ENCODE assay signal across 20 mouse cellular contexts in genomic region chr12:100336241-100336640, GRCm38 (mm10).
DNase-seq lines count a peak whose midpoint lies in the region; ATAC-seq lines count a peak whose summit lies in the region.
"Had no signal": no experiment of that assay in that cellular context is flagged by ENCODE, and none has a peak within 500 bp of the region (broad histone marks: within the 10 kb centered on the region; RNA-seq: fewer than 3 reads in every experiment).

No protein-coding gene starts in this region.

- no peaks in the 10 kb centered on the region for H3K9me3 ChIP-seq in heart, embryonic 13.5 days
- H3K9me3 ChIP-seq in midbrain, embryonic 15.5 days = no peaks in the 10 kb centered on the region
- no peaks in the 10 kb centered on the region for H3K9me3 ChIP-seq in midbrain, embryonic 14.5 days (ENCODE audit: control insufficient read depth, low read length)
- H3K9me3 ChIP-seq: embryonic facial prominence, embryonic 13.5 days; forebrain, embryonic 12.5 days; heart, embryonic 10.5 days; limb, embryonic 10.5 days; liver, embryonic 12.5 days; neural tube, embryonic 13.5 days had no signal

- peaks cover 7% of the 10 kb centered on the region for H3K4me1 ChIP-seq in heart, embryonic 13.5 days
- H3K4me1 ChIP-seq in midbrain, embryonic 15.5 days = peaks cover 15% of the 10 kb centered on the region
- peaks cover 14% of the 10 kb centered on the region for H3K4me1 ChIP-seq in midbrain, embryonic 14.5 days (ENCODE audit: control insufficient read depth, insufficient read depth, low read length)
- H3K4me1 ChIP-seq: heart, embryonic 10.5 days; limb, embryonic 10.5 days; liver, embryonic 12.5 days had no signal

- 45% methylated on average over 5 of the region's 5 CpGs for WGBS in heart, embryonic 13.5 days
- 60% methylated on average over 5 of the region's 5 CpGs for WGBS in midbrain, embryonic 15.5 days
- 72% methylated on average over 5 of the region's 5 CpGs for WGBS in midbrain, embryonic 14.5 days

- ATAC-seq in heart, embryonic 13.5 days (ENCODE audit: extremely low read depth, insufficient number of reproducible peaks, low FRiP score, low TSS enrichment) = no peak; the same call in 1 of the 2 replicates
- ATAC-seq in midbrain, embryonic 15.5 days (replicated peaks) = no peak
- no peak for ATAC-seq in midbrain, embryonic 14.5 days (ENCODE audit: low FRiP score, low TSS enrichment)
- peak; percentile 37; the same call in 1 of the 2 replicates for ATAC-seq in erythroid progenitor cell, adult 5-6 weeks (replicated peaks; ENCODE audit: low FRiP score, poor library complexity, severe bottlenecking)
- ATAC-seq: activated CD4-positive, CD25-positive, alpha-beta regulatory T cell, adult 4 months; liver, embryonic 12.5 days had no signal

- no peak for DNase-seq in heart, postnatal 14 days
- DNase-seq in midbrain, embryonic 14.5 days = no peak
- DNase-seq in brain, adult 2 months (ENCODE audit: low read depth, low spot score) = peak; percentile 77
- DNase-seq in layer of hippocampus, adult 11-12 months (ENCODE audit: low spot score) = no peak
- DNase-seq in cerebellum, postnatal 14 days = no peak
- DNase-seq: adrenal gland, postnatal 36 days; gastrocnemius, postnatal 10 days; kidney, adult 2 months; kidney, postnatal 25 days; layer of hippocampus, postnatal 36 days had no signal

- H3K4me2 ChIP-seq in heart, embryonic 13.5 days = no peak overlapping the region
- H3K4me2 ChIP-seq in midbrain, embryonic 15.5 days = no peak overlapping the region
- no peak overlapping the region for H3K4me2 ChIP-seq in midbrain, embryonic 14.5 days (ENCODE audit: low read length)
- H3K4me2 ChIP-seq: embryonic facial prominence, embryonic 13.5 days; forebrain, embryonic 12.5 days; liver, embryonic 12.5 days; neural tube, embryonic 13.5 days had no signal

- H3K9ac ChIP-seq in heart, embryonic 13.5 days = peak overlapping the region; percentile 19; the same call in 1 of the 2 replicates
- no peak overlapping the region for H3K9ac ChIP-seq in midbrain, embryonic 15.5 days
- H3K9ac ChIP-seq in midbrain, embryonic 14.5 days (replicated peaks; ENCODE audit: low read length) = no peak overlapping the region
- H3K9ac ChIP-seq: embryonic facial prominence, embryonic 13.5 days; forebrain, embryonic 12.5 days; liver, embryonic 12.5 days; neural tube, embryonic 13.5 days had no signal

- intact Hi-C loops in heart, postnatal 14 days (cut with DNase I) = no loop called here

- H3K27me3 ChIP-seq in heart, embryonic 13.5 days (replicated peaks) = no peaks in the 10 kb centered on the region
- H3K27me3 ChIP-seq in midbrain, embryonic 15.5 days (replicated peaks) = no peaks in the 10 kb centered on the region
- no peaks in the 10 kb centered on the region for H3K27me3 ChIP-seq in midbrain, embryonic 14.5 days (ENCODE audit: control insufficient read depth, insufficient read depth, low read length)
- H3K27me3 ChIP-seq: embryonic facial prominence, embryonic 13.5 days; forebrain, embryonic 12.5 days; liver, embryonic 12.5 days; neural tube, embryonic 13.5 days had no signal

- no peak overlapping the region for H3K27ac ChIP-seq in heart, embryonic 13.5 days (replicated peaks)
- peak overlapping the region; percentile 7; the same call in 1 of the 2 replicates for H3K27ac ChIP-seq in midbrain, embryonic 15.5 days
- no peak overlapping the region for H3K27ac ChIP-seq in midbrain, embryonic 14.5 days (replicated peaks; ENCODE audit: low read depth, low read length)
- H3K27ac ChIP-seq: embryonic facial prominence, embryonic 13.5 days; heart, embryonic 10.5 days; limb, embryonic 10.5 days; liver, embryonic 12.5 days; neural tube, embryonic 13.5 days had no signal

- no peak overlapping the region for H3K4me3 ChIP-seq in heart, embryonic 13.5 days
- no peak overlapping the region for H3K4me3 ChIP-seq in midbrain, embryonic 15.5 days
- H3K4me3 ChIP-seq in midbrain, embryonic 14.5 days (replicated peaks; ENCODE audit: low read depth, low read length) = no peak overlapping the region
- H3K4me3 ChIP-seq: embryonic facial prominence, embryonic 13.5 days; forebrain, embryonic 12.5 days; heart, embryonic 10.5 days; limb, embryonic 10.5 days; liver, embryonic 12.5 days; neural tube, embryonic 13.5 days had no signal

- H3K36me3 ChIP-seq in heart, embryonic 13.5 days = peaks cover 31% of the 10 kb centered on the region
- H3K36me3 ChIP-seq in midbrain, embryonic 15.5 days (replicated peaks) = no peaks in the 10 kb centered on the region
- 0 out of 2 replicates have a peak, but pooled peaks cover 7% of the 10 kb centered on the region for H3K36me3 ChIP-seq in midbrain, embryonic 14.5 days (ENCODE audit: control insufficient read depth, insufficient read depth, low read length)
